Mouse (Mus musculus) heart, adult 2 months (tissue): Measurements from ENCODE around the gene Cuedc1.

Source experiments
- CTCF ChIP-seq: fragments of 200-600 bp; IDR thresholded peaks from 2 replicates; pipeline ENCODE4 v1.8.1; 2022; ENCODE audit warnings: antibody characterized with exemption, mild to moderate bottlenecking, moderate library complexity
- EP300 ChIP-seq: fragments of 200-500 bp; IDR thresholded peaks from 2 replicates; pipeline ENCODE4 v1.6.1; 2011; ENCODE audit warnings: low read depth, low read length, control low read depth; ENCODE audit not compliant: insufficient read depth
- POLR2A ChIP-seq: fragments of 200-500 bp; IDR thresholded peaks from 2 replicates; pipeline ENCODE4 v1.6.1; 2011; ENCODE audit warnings: mild to moderate bottlenecking, low read depth, low read length, control low read depth; ENCODE audit not compliant: insufficient read depth

DNA sequence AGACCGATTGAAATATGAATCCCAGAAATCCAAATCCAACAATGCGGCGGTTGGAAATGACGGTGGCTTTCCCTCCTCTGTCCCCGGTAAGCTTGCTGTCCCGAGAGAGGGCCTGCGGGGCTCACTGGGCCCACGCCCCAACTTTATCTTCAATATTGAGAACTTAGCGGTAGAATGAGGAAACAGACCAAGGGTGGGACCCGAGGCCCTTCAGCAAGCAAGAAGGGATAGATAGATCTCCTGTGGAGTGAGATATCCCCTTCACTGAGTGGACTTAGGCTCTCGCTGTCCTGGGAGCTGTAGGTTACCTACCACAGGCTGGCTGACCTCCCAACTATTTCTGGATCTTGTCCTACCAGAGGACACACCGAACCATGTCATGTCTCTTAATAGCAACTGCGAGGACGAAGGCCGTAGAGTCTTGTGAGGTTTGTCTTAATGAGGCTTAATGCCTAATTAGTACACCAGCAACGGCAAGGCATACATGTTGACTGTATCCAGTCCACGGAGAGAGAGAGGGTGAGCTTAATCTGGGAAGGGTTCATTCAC lies 86.8 kb downstream of the Cuedc1 start:
- TF ChIP-seq CTCF (no peak), EP300 (0 out of 2 replicates have a peak, but pooled peaks have one; percentile 34), POLR2A (no peak)
